Mouse (Mus musculus): ENCODE measurements around the gene Birc2. TPM values are rescaled to one million over a fixed set of nuclear protein-coding genes. Genes with fewer than 3 reads are reported as not detected.

The Birc2 gene
- total RNA-seq, 2 experiments from 2014 or later = 24.8 to 29.1 TPM

GRCm38 (mm10) chr9:7851841-7852240, 15.0 kb upstream of the Birc2 start:
- no peak for DNase-seq
- intact Hi-C loops (cut with DNase I) = loop anchor here (10.0 kb wide), 1 partner anchor 353 kb away; no protein-coding TSS in a partner anchor

- DNase-seq = no peak
- intact Hi-C loops (cut with DNase I) = no loop called here
These were observed 11.3 kb upstream of the Birc2 start for GRCm38 (mm10) chr9:7848191-7848590.

- intact Hi-C loops (cut with DNase I) = no loop called here
These were observed 9.9 kb upstream of the Birc2 start for GRCm38 (mm10) chr9:7846667-7847199.

GRCm38 (mm10) chr9:7845216-7845895, 8.5 kb upstream of the Birc2 start:
- no peak for DNase-seq
- intact Hi-C loops (cut with DNase I) = no loop called here

More at GRCm38 (mm10) chr9:7846667-7847199, 9.9 kb upstream of the Birc2 start:
- no peak for DNase-seq

DNA sequence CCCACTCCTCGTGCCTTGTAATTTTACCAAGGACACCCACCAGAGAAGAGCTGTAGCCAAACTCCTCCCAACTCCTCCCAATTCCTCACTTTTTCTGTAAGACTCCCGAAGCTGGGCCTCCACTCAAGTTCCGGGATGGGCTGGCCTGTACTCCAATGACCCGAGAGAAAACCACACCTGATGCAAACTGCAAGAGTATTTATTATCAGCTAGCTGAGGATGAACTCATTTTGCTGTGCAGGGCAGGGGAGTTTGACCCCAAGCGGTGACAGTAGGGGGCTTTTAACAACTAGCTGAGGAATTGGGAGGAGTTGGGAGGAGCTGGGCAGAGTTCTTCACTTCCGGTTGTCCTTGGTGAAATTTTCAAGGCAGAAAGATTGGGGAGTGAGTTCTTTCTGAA, 4.4 kb upstream of the Birc2 start:
- intact Hi-C loops (cut with DNase I) = no loop called here
- DNase-seq = no peak

GRCm38 (mm10) chr9:7837806-7838440, 1.1 kb upstream of the Birc2 start:
- no peak for DNase-seq
- intact Hi-C loops (cut with DNase I) = loop anchor here (2.0 kb wide), 2 partner anchors 35 to 167 kb away; partner anchors contain the start of genes Birc3 and Yap1

DNA sequence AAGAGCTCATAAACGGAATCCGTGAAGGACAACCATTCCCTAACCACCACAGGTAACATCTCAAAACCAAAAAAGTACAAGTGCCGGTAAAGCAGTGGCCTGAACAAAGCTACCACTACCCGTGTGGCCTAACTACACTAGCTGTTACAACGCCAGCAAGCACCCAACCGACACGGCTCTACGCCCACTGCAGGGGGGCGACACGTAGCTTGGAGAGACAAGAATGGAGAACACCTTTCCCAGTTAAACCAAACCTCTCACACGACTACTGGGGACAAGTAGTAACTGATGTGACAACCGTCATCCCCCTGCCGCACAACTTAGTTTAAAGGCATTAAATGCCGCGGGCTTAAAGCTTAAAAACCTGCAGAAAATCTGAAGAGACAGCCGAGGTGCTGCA, 533 bp downstream of the Birc2 start:
- DNase-seq = peak; percentile 34 to 58
- intact Hi-C loops (cut with DNase I) = loop anchor here (1.0 to 2.0 kb wide), 3 partner anchors 36 to 168 kb away; partner anchors contain the start of genes Birc3 and Yap1

DNA sequence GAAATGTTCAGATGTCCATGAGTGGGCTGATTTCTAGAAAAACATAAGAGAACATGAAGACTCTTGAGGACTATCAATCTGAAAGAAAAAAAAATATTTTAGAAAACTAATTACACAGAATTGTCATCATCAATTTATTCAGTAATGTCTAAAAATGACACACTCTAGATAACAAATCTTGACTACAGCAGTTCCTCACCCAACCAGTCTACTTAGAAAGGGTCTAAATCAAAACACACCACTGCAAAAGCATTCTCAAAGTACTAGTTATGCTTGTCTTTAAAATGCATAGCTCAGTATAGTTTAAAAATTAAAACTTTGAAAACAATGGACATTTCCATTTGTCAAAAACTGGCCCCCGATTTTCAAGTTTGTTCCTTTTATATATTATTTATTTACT, 1.6 kb downstream of the Birc2 start:
- DNase-seq = no peak
- intact Hi-C loops (cut with DNase I) = no loop called here

- intact Hi-C loops (cut with DNase I) = no loop called here
These were observed 3.4 kb downstream of the Birc2 start for GRCm38 (mm10) chr9:7833421-7833820.

DNA sequence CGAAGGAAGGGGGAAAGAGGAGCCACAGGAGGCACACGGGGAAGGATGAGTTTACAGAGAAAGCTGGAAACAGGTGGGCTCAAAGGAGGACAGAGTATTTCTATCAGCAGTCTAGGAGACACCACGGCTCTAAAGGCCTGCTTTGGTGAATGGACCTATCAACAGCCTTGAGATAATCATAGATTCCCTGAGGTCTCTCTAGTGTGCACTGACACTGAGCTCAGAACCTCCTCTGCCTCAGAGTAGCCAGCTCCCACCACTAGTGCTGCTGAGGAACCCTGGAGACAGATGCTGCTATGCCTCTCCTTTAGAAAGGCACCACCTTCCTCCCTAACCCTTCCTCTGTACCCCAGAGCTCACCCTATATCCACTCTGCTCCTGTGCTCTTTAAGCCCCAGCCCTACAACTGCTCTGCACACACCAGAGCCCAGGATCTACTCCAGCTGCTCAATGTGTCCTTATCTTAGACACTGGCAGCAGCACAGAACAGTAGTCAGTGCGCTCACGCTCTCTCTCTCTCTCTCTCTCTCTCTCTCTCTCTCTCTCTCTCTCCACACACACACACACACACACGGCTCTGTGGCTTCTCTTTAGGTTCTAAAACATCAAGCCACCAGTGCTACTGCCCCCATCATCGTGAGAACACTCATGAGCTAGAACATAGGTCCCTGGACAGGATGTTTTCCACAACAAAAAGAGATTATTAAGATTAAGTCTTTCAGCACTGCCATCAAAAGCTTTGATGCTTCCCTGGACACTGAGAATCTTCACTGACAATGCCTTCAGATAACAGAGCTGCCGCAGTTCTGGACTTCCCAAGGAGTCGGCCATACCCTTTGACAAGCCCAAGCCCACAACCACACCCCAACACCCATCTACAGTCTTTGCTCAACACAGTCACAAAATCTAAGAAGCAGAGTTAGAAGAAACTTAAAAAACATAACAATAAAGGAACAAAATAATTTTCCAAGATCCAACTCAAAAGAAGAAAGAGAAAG, 7.0 kb downstream of the Birc2 start:
- intact Hi-C loops (cut with DNase I) = loop anchor here (10.0 kb wide), 1 partner anchor 115 kb away; no protein-coding TSS in a partner anchor

More at GRCm38 (mm10) chr9:7833421-7833820, 3.4 kb downstream of the Birc2 start:
- no peak for DNase-seq

GRCm38 (mm10) chr9:7828706-7829105, 8.2 kb downstream of the Birc2 start:
- intact Hi-C loops (cut with DNase I) = loop anchor here (10.0 kb wide), 1 partner anchor 114 kb away; no protein-coding TSS in a partner anchor
- DNase-seq = no peak

More for the DNA sequence above, 7.0 kb downstream of the Birc2 start:
- DNase-seq = peak in 1 of 2 experiments; percentile 35

GRCm38 (mm10) chr9:7824916-7825315, 11.9 kb downstream of the Birc2 start:
- intact Hi-C loops (cut with DNase I) = loop anchor here (10.0 kb wide), 1 partner anchor 110 kb away; no protein-coding TSS in a partner anchor
- no peak for DNase-seq

GRCm38 (mm10) chr9:7822758-7823157, 14.1 kb downstream of the Birc2 start:
- DNase-seq = no peak
- intact Hi-C loops (cut with DNase I) = loop anchor here (10.0 kb wide), 1 partner anchor 108 kb away; no protein-coding TSS in a partner anchor

DNA sequence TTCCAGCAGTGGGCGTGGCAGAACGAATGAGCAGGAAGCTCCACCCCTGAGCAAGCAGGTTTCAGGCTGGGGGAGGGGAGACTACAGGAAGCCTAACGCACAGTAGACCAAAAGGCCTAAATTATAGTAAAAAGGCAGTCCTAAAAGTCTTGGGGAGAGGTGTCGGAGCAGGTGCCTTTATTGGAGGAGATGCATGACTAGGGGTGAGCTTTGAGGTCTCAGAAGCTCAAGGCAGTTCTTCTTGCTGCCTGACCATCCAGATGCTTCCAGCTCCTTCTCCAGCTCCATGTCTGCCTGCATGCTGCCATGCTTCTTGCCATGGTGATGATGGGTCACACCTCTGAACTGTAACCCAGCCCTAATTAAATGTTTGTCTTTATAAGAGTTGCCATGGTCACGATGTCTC, 31.8 kb downstream of the Birc2 start:
- DNase-seq = no peak
- intact Hi-C loops (cut with DNase I) = no loop called here

DNA sequence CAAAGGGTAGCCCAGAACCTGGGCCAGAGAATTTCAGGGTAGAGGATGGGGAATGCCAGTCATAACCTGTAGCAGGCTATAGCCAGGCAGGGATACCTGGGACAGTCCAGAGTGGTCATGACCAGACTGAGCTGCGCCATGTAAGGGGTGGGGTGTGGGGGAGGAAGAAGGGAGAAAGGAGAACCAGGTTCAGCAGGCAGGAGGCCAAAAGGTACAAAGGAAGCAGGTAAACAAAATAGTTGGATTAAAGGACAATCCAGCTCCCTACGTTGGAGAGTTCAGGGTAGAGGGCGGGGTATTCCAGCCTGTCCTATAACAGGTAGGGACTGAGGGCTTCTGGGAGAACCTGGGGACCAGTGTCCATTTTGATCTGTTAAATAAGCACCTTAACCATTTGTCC, 38.3 kb downstream of the Birc2 start:
- DNase-seq = no peak
- intact Hi-C loops (cut with DNase I) = no loop called here

DNA sequence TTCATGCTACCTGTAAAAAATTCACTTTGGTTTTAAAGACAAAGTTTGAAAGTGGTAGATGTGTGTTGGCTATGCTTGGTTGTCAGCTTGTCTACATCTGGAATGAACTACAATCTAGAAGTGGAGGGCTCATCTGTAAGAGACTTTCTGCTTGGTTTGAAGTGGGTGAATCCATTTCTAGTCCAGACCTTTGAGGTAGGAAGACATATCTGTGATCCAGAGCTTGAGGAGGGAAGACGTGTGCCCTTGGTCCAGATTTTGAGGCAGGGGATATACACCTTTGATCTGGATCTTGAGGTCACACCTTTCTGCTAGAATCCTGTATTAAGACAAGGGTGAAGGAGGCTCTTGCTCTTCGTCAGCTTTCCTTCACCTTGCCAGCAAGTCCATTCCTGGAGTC, 39.3 kb downstream of the Birc2 start:
- intact Hi-C loops (cut with DNase I) = no loop called here
- DNase-seq = no peak

GRCm38 (mm10) chr9:7796129-7796864, 40.6 kb downstream of the Birc2 start:
- intact Hi-C loops (cut with DNase I) = no loop called here
- no peak for DNase-seq

DNA sequence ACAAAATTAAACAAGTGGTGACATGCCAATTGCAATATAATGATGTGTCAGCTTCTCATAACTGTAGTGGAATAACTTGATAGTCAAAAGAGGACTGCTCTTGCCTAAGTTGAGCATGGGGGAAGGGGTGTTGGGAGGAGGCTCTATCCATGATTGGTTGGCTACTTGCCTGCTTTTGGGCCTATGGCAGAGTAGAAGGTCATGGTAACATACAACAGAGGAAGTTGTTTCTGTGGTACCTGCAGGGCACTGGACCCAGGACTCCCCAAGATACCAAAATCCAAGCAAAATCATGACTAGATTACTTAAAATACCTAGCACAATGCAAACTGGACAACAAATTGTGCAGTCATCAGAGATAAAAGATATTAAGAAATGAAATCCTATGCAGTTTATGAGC, 41.3 kb downstream of the Birc2 start:
- no peak for DNase-seq
- intact Hi-C loops (cut with DNase I) = no loop called here

- intact Hi-C loops (cut with DNase I) = no loop called here
These were observed 43.3 kb downstream of the Birc2 start for GRCm38 (mm10) chr9:7793561-7793960.

More at GRCm38 (mm10) chr9:7793561-7793960, 43.3 kb downstream of the Birc2 start:
- no peak for DNase-seq

Data from heart, postnatal 36 days (tissue).